Mouse (Mus musculus) heart, adult 2 months (tissue): ENCODE data around the gene Ppa2. TPM values are rescaled to one million over a fixed set of nuclear protein-coding genes. Genes with fewer than 3 reads are reported as not detected.

Experiments used
- DNase-seq, 2 experiments: peaks; one replicate each; pipeline ENCODE4 v3.0.0; 2021
- H3K27ac ChIP-seq: fragments of 200-600 bp; 2 replicates; pipeline ENCODE4 v1.8.1; 2022
- H3K27me3 ChIP-seq: fragments of 200-500 bp; 2 replicates; pipeline ENCODE4 v1.6.1; 2012; ENCODE audit warnings: mild to moderate bottlenecking, low read length, inconsistent platforms, mixed read lengths; ENCODE audit not compliant: control insufficient read depth, insufficient read depth
- H3K36me3 ChIP-seq: fragments of 200-500 bp; 2 replicates; pipeline ENCODE4 v1.6.1; 2012; ENCODE audit warnings: low read length, inconsistent platforms; ENCODE audit not compliant: control insufficient read depth, insufficient read depth
- H3K4me1 ChIP-seq: fragments of 200-500 bp; 2 replicates; pipeline ENCODE4 v1.6.1; 2011; ENCODE audit warnings: low read length; ENCODE audit not compliant: control insufficient read depth, insufficient read depth
- H3K4me3 ChIP-seq: fragments of 200-600 bp; 2 replicates; pipeline ENCODE4 v1.8.1; 2022
- H3K79me2 ChIP-seq: fragments of 200-500 bp; replicated peaks from 2 replicates; pipeline ENCODE4 v1.6.1; 2012; ENCODE audit warnings: mild to moderate bottlenecking, inconsistent platforms, low read length, moderate library complexity, mixed read lengths; ENCODE audit not compliant: control insufficient read depth, insufficient read depth
- H3K9ac ChIP-seq: fragments of 200-500 bp; 2 replicates; pipeline ENCODE4 v1.6.1; 2012; ENCODE audit warnings: low read depth, mild to moderate bottlenecking, control low read depth, inconsistent platforms, low read length, mixed read lengths
- CTCF ChIP-seq: fragments of 200-600 bp; IDR thresholded peaks from 2 replicates; pipeline ENCODE4 v1.8.1; 2022; ENCODE audit warnings: antibody characterized with exemption, mild to moderate bottlenecking, moderate library complexity
- EP300 ChIP-seq: fragments of 200-500 bp; IDR thresholded peaks from 2 replicates; pipeline ENCODE4 v1.6.1; 2011; ENCODE audit warnings: low read depth, low read length, control low read depth; ENCODE audit not compliant: insufficient read depth
- POLR2A ChIP-seq: fragments of 200-500 bp; IDR thresholded peaks from 2 replicates; pipeline ENCODE4 v1.6.1; 2011; ENCODE audit warnings: mild to moderate bottlenecking, low read depth, low read length, control low read depth; ENCODE audit not compliant: insufficient read depth
- WGBS: fragments of 180-500 bp; shearing (Covaris S2); methylation state at CpG from one replicate; pipeline ENCODE4 v1.1.7; 2018; 5-methylcytosine and 5-hydroxymethylcytosine counted together
- intact Hi-C: fragments of 180-260 bp; cut with DNase I; formaldehyde crosslinking; loops from one replicate; pipeline ENCODE4 v1.15.1; 2025
- polyA plus RNA-seq: library from polyadenylated mRNA; depleted of rRNA; stranded (reverse); fragments of >200 nt; gene quantifications from 2 replicates; pipeline ENCODE4 v1.2.3, GENCODE M21; 2012
- total RNA-seq, 2 experiments: library from RNA; stranded (reverse); gene quantifications; 2 replicates each; pipeline ENCODE4 v1.2.3; 2021

Ppa2 gene
- total and polyA plus RNA-seq, 3 experiments, result 78.5 to 144 (median 126) TPM

GRCm38 (mm10) chr3:133308361-133308760 lies 1.5 kb upstream of the Ppa2 start:
- H3K36me3 ChIP-seq, result no peaks in the 10 kb centered on the region
- no peaks in the 10 kb centered on the region for H3K79me2 ChIP-seq
- TF ChIP-seq POLR2A (no peak), EP300 (no peak), CTCF (no peak)
- no peak overlapping the region for H3K9ac ChIP-seq
- no peak for DNase-seq
- 0 out of 2 replicates have a peak, but pooled peaks cover 1% of the 10 kb centered on the region for H3K4me1 ChIP-seq
- H3K4me3 ChIP-seq, result no peak overlapping the region
- no peak overlapping the region for H3K27ac ChIP-seq
- WGBS, result 100% methylated on average over 3 of the region's 3 CpGs
- H3K27me3 ChIP-seq, result no peaks in the 10 kb centered on the region
- intact Hi-C loops, result no loop called here

- H3K79me2 ChIP-seq, result no peaks in the 10 kb centered on the region
- no peak overlapping the region for H3K27ac ChIP-seq
- WGBS, result 96% methylated on average over 7 of the region's 7 CpGs
- intact Hi-C loops, result no loop called here
- no peak overlapping the region for H3K9ac ChIP-seq
- no peaks in the 10 kb centered on the region for H3K27me3 ChIP-seq
- H3K4me3 ChIP-seq, result no peak overlapping the region
- no peaks in the 10 kb centered on the region for H3K36me3 ChIP-seq
- 0 out of 2 replicates have a peak, but pooled peaks cover 1% of the 10 kb centered on the region for H3K4me1 ChIP-seq
- TF ChIP-seq EP300, result no peak
- no peak for TF ChIP-seq POLR2A
- no peak for TF ChIP-seq CTCF
- DNase-seq, result no peak
These were observed 551 bp upstream of the Ppa2 start for GRCm38 (mm10) chr3:133309359-133309758.

DNA sequence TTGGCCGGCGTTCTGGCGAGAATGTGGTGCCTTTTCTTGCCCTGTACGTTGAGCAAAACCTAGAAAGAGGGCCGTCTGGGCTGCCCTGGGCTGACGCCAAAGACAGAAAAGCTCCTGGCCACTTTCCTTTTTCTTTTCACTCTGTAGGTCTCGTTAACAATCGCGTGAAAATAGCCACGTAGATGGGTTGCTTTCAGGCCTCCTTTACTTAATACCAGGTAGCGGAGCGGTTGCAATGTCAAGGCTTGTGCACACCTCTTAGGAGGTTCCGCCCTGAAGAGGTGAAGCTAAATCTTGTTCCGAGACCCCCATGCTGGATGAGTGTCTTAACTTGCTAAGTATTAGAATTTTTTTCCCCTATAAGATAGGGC lies 884 bp downstream of the Ppa2 start:
- intact Hi-C loops, result loop anchor here (2.0 to 10.0 kb wide), 4 partner anchors 218 to 1904 kb away; partner anchors contain the start of genes Cenpe and Gstcd
- Histone ChIP-seq H3K27me3 (no peaks in the 10 kb centered on the region), H3K79me2 (no peaks in the 10 kb centered on the region), H3K4me3 (peak overlapping the region; percentile 82), H3K4me1 (0 out of 2 replicates have a peak, but pooled peaks cover 1% of the 10 kb centered on the region), H3K36me3 (no peaks in the 10 kb centered on the region), H3K9ac (peak overlapping the region; percentile 98), H3K27ac (peak overlapping the region; percentile 95)
- WGBS, result 19% methylated on average over 14 of the region's 14 CpGs
- TF ChIP-seq EP300 (no peak), CTCF (no peak), POLR2A (no peak)
- DNase-seq, result no peak

DNA sequence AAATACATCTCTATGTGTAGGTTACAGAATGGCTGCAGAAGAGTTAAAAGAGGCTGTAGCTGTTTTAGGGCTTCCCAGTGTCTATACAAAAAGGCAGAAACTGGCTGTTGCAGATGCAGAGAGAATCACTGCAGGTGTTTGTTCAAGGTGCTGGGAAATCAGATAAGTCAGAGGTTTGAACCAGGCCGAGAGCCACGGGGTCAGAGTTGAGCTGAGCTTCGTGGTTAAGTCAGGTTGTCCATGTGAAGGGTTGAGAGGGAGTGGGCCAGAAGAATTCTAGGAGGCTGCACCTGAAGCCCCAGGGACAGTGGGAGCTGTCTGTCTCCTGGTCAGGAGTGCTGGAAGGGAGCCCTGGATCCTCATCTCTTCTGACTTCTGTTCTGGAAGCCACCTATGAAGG lies 2.4 kb downstream of the Ppa2 start:
- WGBS, result 89% methylated on average over 3 of the region's 3 CpGs
- intact Hi-C loops, result loop anchor here (5.0 to 10.0 kb wide), 3 partner anchors 230 to 1902 kb away; partner anchors contain the start of gene Cenpe
- no peak overlapping the region for H3K27ac ChIP-seq

GRCm38 (mm10) chr3:133312850-133313249 lies 2.9 kb downstream of the Ppa2 start:
- WGBS, result 69% methylated on average over 6 of the region's 6 CpGs
- intact Hi-C loops, result loop anchor here (5.0 to 10.0 kb wide), 3 partner anchors 229 to 1902 kb away; partner anchors contain the start of gene Cenpe
- peaks cover under 1% of the 10 kb centered on the region; the same call in 1 of the 2 replicates for H3K79me2 ChIP-seq
- H3K9ac ChIP-seq, result no peak overlapping the region
- no peaks in the 10 kb centered on the region for H3K36me3 ChIP-seq
- H3K27me3 ChIP-seq, result no peaks in the 10 kb centered on the region
- TF ChIP-seq POLR2A (no peak), EP300 (no peak), CTCF (no peak)
- no peak overlapping the region for H3K27ac ChIP-seq
- no peak for DNase-seq
- no peak overlapping the region for H3K4me3 ChIP-seq
- 0 out of 2 replicates have a peak, but pooled peaks cover 1% of the 10 kb centered on the region for H3K4me1 ChIP-seq

More for the DNA sequence above, 2.4 kb downstream of the Ppa2 start:
- H3K4me1 ChIP-seq, result 0 out of 2 replicates have a peak, but pooled peaks cover 1% of the 10 kb centered on the region
- H3K79me2 ChIP-seq, result no peaks in the 10 kb centered on the region
- no peaks in the 10 kb centered on the region for H3K27me3 ChIP-seq
- no peak for TF ChIP-seq POLR2A
- no peak for TF ChIP-seq CTCF
- no peak for TF ChIP-seq EP300
- H3K9ac ChIP-seq, result no peak overlapping the region
- DNase-seq, result no peak
- H3K36me3 ChIP-seq, result no peaks in the 10 kb centered on the region
- no peak overlapping the region for H3K4me3 ChIP-seq

- 96% methylated on average over 3 of the region's 3 CpGs for WGBS
- H3K27ac ChIP-seq, result no peak overlapping the region
- no peaks in the 10 kb centered on the region for H3K27me3 ChIP-seq
- H3K79me2 ChIP-seq, result peaks cover 2% of the 10 kb centered on the region; the same call in 1 of the 2 replicates
- H3K36me3 ChIP-seq, result no peaks in the 10 kb centered on the region
- H3K9ac ChIP-seq, result no peak overlapping the region
- intact Hi-C loops, result loop anchor here (5.0 to 10.0 kb wide), 3 partner anchors 229 to 1901 kb away; partner anchors contain the start of gene Cenpe
- H3K4me3 ChIP-seq, result no peak overlapping the region
- TF ChIP-seq POLR2A (no peak), EP300 (no peak), CTCF (no peak)
- H3K4me1 ChIP-seq, result 0 out of 2 replicates have a peak, but pooled peaks cover 1% of the 10 kb centered on the region
- DNase-seq, result no peak
These were observed 3.7 kb downstream of the Ppa2 start for GRCm38 (mm10) chr3:133313491-133314199.
